Mouse (Mus musculus): Measurements from ENCODE around the gene Lyrm4.

The Lyrm4 gene

GRCm38 (mm10) chr13:36116520-36117142, 695 bp downstream of the Lyrm4 start:
- TF ChIP-seq POU5F1 (IDR thresholded peaks at IDR 0.05; ENCODE audit: borderline replicate concordance, low read length) (no peak), NANOG (IDR thresholded peaks at IDR 0.05; ENCODE audit: borderline replicate concordance, low read length) (no peak), CTCF (conservative IDR thresholded peaks at IDR 0.05; ENCODE audit: low read length) (no peak)

DNA sequence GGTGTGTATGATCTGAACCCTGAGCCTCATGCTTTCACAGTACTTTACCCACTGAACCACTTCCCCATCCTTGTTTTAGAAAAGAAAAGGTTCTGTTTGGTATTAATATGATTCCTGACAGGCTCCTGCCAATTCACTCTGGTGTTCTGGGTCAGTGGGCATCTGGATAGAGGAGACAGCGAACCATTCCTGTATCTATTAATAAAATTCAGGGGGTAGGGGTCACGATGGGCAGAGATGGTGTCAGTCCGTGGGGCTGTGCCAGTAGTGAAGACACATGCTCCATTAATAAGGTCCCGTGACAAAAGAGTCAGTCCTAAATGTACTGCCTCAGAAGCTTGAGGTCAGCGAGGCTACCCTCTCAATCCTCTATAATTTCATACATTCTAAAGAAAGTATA, 4.1 kb downstream of the Lyrm4 start:
- peaks cover 9% of the 10 kb centered on the region for H3K4me1 ChIP-seq (replicated peaks; ENCODE audit: low read depth, low read length)
- no peaks in the 10 kb centered on the region for H3K9me3 ChIP-seq (ENCODE audit: low read length)
- H3K4me3 ChIP-seq (replicated peaks; ENCODE audit: low read length) = no peak overlapping the region
- peaks cover 10% of the 10 kb centered on the region; the same call in 1 of the 2 replicates for H3K36me3 ChIP-seq (ENCODE audit: insufficient read depth, low read length)
- H3K27me3 ChIP-seq (ENCODE audit: insufficient read depth, low read length) = no peaks in the 10 kb centered on the region
- TF ChIP-seq POU5F1 (IDR thresholded peaks at IDR 0.05; ENCODE audit: borderline replicate concordance, low read length) = no peak
- TF ChIP-seq NANOG (IDR thresholded peaks at IDR 0.05; ENCODE audit: borderline replicate concordance, low read length) = no peak
- no peak for TF ChIP-seq CTCF (conservative IDR thresholded peaks at IDR 0.05; ENCODE audit: low read length)

More at GRCm38 (mm10) chr13:36116520-36117142, 695 bp downstream of the Lyrm4 start:
- H3K9me3 ChIP-seq (ENCODE audit: low read length) = no peaks in the 10 kb centered on the region
- H3K4me3 ChIP-seq (replicated peaks; ENCODE audit: low read length) = peak overlapping the region; percentile 95
- peaks cover 27% of the 10 kb centered on the region for H3K4me1 ChIP-seq (replicated peaks; ENCODE audit: low read depth, low read length)
- no peaks in the 10 kb centered on the region for H3K27me3 ChIP-seq (ENCODE audit: insufficient read depth, low read length)
- H3K36me3 ChIP-seq (ENCODE audit: insufficient read depth, low read length) = peaks cover 3% of the 10 kb centered on the region; the same call in 1 of the 2 replicates

GRCm38 (mm10) chr13:36111331-36111730, 6.0 kb downstream of the Lyrm4 start:
- Histone ChIP-seq H3K4me1 (replicated peaks; ENCODE audit: low read depth, low read length) (peaks cover 8% of the 10 kb centered on the region), H3K9me3 (ENCODE audit: low read length) (no peaks in the 10 kb centered on the region), H3K36me3 (ENCODE audit: insufficient read depth, low read length) (peaks cover 10% of the 10 kb centered on the region; the same call in 1 of the 2 replicates), H3K4me3 (replicated peaks; ENCODE audit: low read length) (no peak overlapping the region), H3K27me3 (ENCODE audit: insufficient read depth, low read length) (no peaks in the 10 kb centered on the region)
- TF ChIP-seq CTCF (conservative IDR thresholded peaks at IDR 0.05; ENCODE audit: low read length) (no peak), NANOG (IDR thresholded peaks at IDR 0.05; ENCODE audit: borderline replicate concordance, low read length) (no peak), POU5F1 (IDR thresholded peaks at IDR 0.05; ENCODE audit: borderline replicate concordance, low read length) (no peak)

GRCm38 (mm10) chr13:36108528-36108927, 8.8 kb downstream of the Lyrm4 start:
- no peaks in the 10 kb centered on the region for H3K27me3 ChIP-seq (ENCODE audit: insufficient read depth, low read length)
- H3K4me3 ChIP-seq (replicated peaks; ENCODE audit: low read length) = no peak overlapping the region
- H3K9me3 ChIP-seq (ENCODE audit: low read length) = no peaks in the 10 kb centered on the region
- peaks cover 7% of the 10 kb centered on the region; the same call in 1 of the 2 replicates for H3K36me3 ChIP-seq (ENCODE audit: insufficient read depth, low read length)
- no peak for TF ChIP-seq CTCF (conservative IDR thresholded peaks at IDR 0.05; ENCODE audit: low read length)
- TF ChIP-seq POU5F1 (IDR thresholded peaks at IDR 0.05; ENCODE audit: borderline replicate concordance, low read length) = no peak
- no peak for TF ChIP-seq NANOG (IDR thresholded peaks at IDR 0.05; ENCODE audit: borderline replicate concordance, low read length)
- H3K4me1 ChIP-seq (replicated peaks; ENCODE audit: low read depth, low read length) = 0 out of 2 replicates have a peak, but pooled peaks cover 5% of the 10 kb centered on the region

DNA sequence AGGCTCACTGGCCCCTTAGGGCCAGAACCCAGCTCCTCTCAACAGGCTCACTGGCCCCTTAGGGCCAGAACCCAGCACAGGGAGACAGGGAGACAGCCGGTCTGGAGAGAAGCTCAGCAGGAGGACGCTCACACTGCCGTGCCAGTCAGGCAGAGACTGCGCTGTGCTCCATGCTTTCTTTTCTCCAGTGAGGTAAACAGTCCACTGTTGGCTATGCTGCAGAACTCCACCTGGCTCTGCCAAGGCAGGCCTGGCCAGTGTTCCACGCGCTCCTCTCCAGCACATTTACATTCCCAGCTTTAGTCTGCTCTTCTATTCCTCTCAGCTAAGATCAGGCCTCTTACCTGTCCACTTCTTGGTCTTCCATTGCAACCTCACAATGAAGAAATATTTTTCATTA, 11.7 kb downstream of the Lyrm4 start:
- no peak overlapping the region for H3K4me3 ChIP-seq (replicated peaks; ENCODE audit: low read length)
- 0 out of 2 replicates have a peak, but pooled peaks cover 5% of the 10 kb centered on the region for H3K4me1 ChIP-seq (replicated peaks; ENCODE audit: low read depth, low read length)
- no peak for TF ChIP-seq POU5F1 (IDR thresholded peaks at IDR 0.05; ENCODE audit: borderline replicate concordance, low read length)
- TF ChIP-seq NANOG (IDR thresholded peaks at IDR 0.05; ENCODE audit: borderline replicate concordance, low read length) = no peak
- TF ChIP-seq CTCF (conservative IDR thresholded peaks at IDR 0.05; ENCODE audit: low read length) = no peak
- no peaks in the 10 kb centered on the region for H3K27me3 ChIP-seq (ENCODE audit: insufficient read depth, low read length)
- H3K36me3 ChIP-seq (ENCODE audit: insufficient read depth, low read length) = peaks cover 7% of the 10 kb centered on the region; the same call in 1 of the 2 replicates
- H3K9me3 ChIP-seq (ENCODE audit: low read length) = no peaks in the 10 kb centered on the region

DNA sequence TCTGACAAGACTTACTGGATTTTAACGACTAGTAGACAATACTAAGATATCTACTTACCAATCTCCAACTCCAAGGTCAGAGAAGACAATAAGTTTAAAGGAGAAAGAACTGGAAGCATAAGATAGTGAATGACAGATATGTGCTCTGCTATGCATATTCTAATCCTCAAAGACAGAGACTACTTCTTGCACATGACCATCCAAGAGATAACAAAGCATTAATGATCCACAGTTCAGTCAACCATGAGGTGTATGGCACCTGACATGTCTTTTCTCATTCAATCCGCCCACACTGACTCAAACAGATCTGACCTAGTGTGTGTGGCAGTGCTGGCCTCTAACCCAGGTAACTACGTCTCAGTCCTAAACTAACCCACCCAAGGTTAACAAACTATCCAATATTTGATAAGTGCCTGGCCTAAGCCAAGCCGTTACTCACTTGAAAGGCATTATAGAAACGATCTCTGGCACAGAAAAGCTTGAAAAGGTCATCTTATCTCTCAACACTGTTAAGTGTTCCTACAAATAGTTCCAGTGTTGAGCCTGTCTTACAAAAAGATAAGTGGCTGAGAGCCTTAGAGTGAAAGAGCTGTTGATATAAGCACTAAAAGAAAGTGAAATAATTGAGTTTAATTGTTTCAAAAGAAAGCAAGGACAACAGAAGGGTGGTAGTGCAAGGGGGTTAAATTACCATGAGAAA, 20.5 kb downstream of the Lyrm4 start:
- Histone ChIP-seq H3K27me3 (ENCODE audit: insufficient read depth, low read length) (no peaks in the 10 kb centered on the region), H3K36me3 (ENCODE audit: insufficient read depth, low read length) (peaks cover 9% of the 10 kb centered on the region), H3K4me1 (replicated peaks; ENCODE audit: low read depth, low read length) (peaks cover 8% of the 10 kb centered on the region; the same call in 1 of the 2 replicates), H3K4me3 (replicated peaks; ENCODE audit: low read length) (no peak overlapping the region), H3K9me3 (ENCODE audit: low read length) (no peaks in the 10 kb centered on the region)
- TF ChIP-seq NANOG (IDR thresholded peaks at IDR 0.05; ENCODE audit: borderline replicate concordance, low read length) (no peak), CTCF (conservative IDR thresholded peaks at IDR 0.05; ENCODE audit: low read length) (no peak), POU5F1 (IDR thresholded peaks at IDR 0.05; ENCODE audit: borderline replicate concordance, low read length) (no peak)

DNA sequence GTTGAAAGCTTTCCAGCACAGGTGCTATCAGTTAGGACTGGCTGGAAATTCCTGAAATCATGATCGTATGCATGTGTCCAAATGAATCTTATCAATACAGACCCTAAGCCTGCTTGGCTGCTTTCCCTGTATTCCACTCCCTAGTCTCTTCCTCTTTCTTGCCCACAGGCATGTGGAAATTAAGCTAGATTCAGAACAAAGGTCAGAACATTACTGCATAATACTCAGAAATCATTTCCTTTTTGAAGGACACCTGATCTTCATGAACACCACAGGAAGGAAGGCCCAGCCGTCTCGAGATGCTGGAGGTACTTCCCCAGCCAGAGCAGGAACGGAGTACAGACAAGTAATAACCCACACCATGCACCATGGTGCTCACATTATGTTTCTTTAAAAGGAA, 29.2 kb downstream of the Lyrm4 start:
- Histone ChIP-seq H3K4me1 (replicated peaks; ENCODE audit: low read depth, low read length) (no peaks in the 10 kb centered on the region), H3K27me3 (ENCODE audit: insufficient read depth, low read length) (no peaks in the 10 kb centered on the region), H3K9me3 (ENCODE audit: low read length) (no peaks in the 10 kb centered on the region), H3K36me3 (ENCODE audit: insufficient read depth, low read length) (peaks cover 48% of the 10 kb centered on the region), H3K4me3 (replicated peaks; ENCODE audit: low read length) (no peak overlapping the region)
- no peak for TF ChIP-seq NANOG (IDR thresholded peaks at IDR 0.05; ENCODE audit: borderline replicate concordance, low read length)

DNA sequence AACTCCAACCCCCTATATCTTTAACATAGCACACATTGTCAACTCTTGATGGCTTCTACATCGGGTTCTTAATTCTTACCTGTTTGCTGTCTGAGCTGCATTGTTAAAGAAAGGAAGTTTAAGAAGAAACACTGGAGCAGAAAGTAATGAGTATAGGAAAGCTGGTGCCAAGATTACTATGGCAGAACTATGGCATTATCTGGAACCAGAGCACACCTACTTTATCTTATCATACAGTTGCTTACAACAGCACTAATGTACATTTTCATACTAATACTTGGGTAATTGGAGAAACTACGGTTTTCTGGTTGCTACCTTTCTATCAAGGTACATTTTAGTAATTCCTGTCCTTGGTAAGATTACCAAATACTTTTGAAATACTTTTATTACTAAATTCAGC, 29.9 kb downstream of the Lyrm4 start:
- TF ChIP-seq NANOG (IDR thresholded peaks at IDR 0.05; ENCODE audit: borderline replicate concordance, low read length) (no peak), POU5F1 (IDR thresholded peaks at IDR 0.05; ENCODE audit: borderline replicate concordance, low read length) (no peak), CTCF (conservative IDR thresholded peaks at IDR 0.05; ENCODE audit: low read length) (no peak)

More for the DNA sequence above, 29.9 kb downstream of the Lyrm4 start:
- Histone ChIP-seq H3K36me3 (ENCODE audit: insufficient read depth, low read length) (peaks cover 49% of the 10 kb centered on the region), H3K9me3 (ENCODE audit: low read length) (no peaks in the 10 kb centered on the region), H3K27me3 (ENCODE audit: insufficient read depth, low read length) (no peaks in the 10 kb centered on the region), H3K4me1 (replicated peaks; ENCODE audit: low read depth, low read length) (no peaks in the 10 kb centered on the region), H3K4me3 (replicated peaks; ENCODE audit: low read length) (no peak overlapping the region)
